Mouse (Mus musculus): ENCODE data around the gene Rasgef1b.

Gene Rasgef1b

GRCm38 (mm10) chr5:99279016-99279757 is 449.7 kb downstream of the Rasgef1b start:
- no peak for DNase-seq

GRCm38 (mm10) chr5:99278364-99278763 is 450.5 kb downstream of the Rasgef1b start:
- DNase-seq = no peak

DNA sequence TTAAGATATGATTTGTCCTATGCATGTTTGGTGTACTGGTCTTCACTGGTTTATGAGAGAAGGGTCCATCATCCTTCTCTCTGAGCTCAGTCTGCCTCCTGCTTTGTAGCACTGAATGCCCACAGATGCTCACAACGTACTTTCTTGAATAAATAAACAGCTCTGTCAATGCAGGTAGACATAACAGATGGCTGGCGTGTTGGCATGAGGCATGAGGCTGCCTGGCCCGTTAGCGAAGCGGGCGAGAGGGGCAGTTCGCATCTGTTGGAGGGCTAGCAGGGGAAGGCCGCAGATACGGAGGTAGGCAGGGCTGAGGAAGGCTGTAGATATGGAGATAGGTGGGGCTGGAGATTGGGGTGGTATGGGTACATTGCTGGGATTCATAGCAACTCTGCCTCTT is 451.3 kb downstream of the Rasgef1b start:
- no peak for DNase-seq

- no peak for DNase-seq
These were observed 454.7 kb downstream of the Rasgef1b start for GRCm38 (mm10) chr5:99274119-99274563.

DNA sequence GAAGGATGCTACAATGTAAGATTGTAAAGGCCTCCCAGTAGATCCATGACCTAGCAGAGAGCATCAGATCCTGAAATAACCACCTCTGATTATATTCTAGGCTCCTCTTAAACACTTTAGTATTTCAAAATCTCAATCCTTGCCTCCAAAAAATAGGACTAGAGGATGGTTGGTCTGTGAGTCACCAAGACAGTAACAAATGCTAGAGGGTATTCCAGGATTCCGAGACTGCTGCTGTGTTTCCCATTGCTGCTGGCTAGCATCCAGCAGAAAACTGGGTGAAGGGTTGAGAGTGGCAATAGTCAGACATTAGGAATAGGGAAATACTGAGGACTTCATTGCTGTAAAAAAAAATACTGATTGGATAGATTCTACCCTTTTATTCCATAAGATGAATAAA is 457.3 kb downstream of the Rasgef1b start:
- DNase-seq = no peak

DNA sequence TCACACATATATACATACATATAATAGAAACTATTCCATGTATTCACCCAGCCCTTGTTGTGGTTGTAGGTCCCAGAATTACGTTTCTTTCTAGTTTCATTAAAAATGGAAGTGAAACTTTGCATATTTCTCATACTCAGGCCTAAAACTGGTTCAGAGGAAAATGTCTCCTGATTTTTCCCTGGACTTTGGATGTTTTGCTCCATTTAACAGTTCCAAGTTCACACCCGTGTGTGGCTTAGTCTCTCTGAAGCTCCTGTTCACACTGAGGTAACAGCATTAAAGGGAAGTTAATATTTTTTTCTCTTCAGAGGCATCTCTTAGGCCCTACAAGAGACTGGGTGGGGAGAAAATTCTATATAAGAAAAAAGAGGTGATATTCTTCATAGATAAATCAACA is 459.7 kb downstream of the Rasgef1b start:
- DNase-seq = no peak

GRCm38 (mm10) chr5:99267338-99267737 is 461.5 kb downstream of the Rasgef1b start:
- no peak for DNase-seq

DNA sequence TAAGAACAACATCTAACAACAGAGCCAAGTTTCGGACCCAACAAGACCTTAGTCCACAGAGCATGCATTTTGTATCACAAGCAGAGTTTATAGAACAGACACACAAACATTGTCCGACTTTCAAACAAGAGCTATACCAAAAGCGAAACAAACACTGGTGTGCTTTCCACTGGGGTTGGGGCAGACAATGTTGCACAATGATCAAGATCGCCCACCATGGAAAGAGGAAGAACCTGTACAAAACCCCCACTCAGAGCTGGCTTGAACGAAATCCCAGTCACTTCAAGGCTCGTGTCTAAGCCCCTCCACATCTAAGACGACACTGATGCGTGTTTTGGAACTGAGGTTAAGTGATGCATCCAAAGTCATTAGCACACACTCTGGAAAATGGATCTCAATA is 462.6 kb downstream of the Rasgef1b start:
- no peak for DNase-seq

GRCm38 (mm10) chr5:99262197-99262920 is 466.5 kb downstream of the Rasgef1b start:
- DNase-seq = no peak

GRCm38 (mm10) chr5:99261121-99261724 is 467.6 kb downstream of the Rasgef1b start:
- no peak for DNase-seq

DNA sequence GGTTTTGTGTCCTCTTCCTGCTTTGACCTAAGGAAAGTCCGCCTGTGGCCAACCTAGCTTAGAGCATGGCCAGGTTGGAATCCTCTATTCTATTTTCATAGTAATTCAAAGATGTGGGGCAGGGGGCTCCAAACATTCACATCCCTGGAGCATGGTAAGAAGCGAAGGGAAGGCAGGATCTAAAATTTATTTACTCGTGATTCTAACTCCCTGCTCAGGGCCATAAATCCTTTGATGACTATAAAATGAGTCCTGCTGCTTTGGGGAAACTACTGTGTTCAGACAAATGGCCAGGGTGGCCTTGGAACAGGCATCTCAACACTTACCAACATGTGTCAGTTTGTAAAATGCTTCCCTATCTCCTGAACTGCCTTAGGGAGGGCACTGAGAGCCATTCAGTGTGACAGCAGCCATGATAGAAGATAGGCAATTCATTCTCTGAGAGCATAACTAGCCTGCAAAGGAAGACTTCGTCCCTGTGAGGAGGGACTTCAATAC is 470.8 kb downstream of the Rasgef1b start:
- DNase-seq = no peak

DNA sequence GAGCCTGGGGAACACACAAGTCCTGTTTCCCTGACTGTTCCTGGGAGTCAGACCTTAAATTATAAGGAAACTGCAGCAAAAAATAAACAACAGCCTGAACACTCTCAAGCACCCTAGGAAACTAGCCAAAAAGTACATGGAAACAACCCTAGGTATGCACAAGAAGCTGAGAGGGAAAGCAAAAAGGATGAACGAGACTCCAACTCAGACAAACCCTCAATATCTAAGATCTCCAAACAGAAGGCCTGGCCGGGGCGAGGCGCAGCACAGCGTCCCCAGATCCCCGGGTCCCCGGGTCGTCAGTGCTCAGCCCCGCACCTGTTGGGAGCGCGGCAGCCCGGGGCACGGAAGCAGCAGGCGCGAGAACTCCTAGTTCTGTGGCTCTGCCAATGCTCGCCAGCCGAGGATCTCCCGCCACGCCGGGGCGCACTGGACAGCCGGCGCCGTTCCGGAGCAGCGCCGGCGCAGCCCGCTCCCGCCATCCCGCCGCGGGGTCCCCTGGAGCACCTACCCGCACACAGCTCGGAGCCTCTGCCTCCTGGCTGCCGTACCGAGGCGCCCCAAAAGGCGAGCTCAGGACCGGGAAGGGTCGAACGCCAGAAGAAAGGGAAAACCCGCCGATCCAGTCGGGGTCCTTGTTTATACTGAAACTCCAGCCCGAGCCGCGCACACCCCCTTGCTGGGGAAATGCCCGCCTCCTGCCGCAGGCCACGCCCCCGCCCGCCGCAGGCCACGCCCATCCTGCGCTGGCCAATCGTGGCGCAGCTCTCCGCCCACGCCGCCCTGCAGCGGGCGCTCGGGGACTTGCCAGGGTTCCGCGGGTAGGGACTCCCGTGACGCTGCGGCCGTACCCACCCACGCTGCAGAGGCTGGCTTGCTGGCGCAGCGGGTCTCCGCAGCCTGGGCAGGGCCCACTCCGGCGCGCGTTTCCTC is 476.4 kb downstream of the Rasgef1b start:
- DNase-seq = peak; percentile 99

DNA sequence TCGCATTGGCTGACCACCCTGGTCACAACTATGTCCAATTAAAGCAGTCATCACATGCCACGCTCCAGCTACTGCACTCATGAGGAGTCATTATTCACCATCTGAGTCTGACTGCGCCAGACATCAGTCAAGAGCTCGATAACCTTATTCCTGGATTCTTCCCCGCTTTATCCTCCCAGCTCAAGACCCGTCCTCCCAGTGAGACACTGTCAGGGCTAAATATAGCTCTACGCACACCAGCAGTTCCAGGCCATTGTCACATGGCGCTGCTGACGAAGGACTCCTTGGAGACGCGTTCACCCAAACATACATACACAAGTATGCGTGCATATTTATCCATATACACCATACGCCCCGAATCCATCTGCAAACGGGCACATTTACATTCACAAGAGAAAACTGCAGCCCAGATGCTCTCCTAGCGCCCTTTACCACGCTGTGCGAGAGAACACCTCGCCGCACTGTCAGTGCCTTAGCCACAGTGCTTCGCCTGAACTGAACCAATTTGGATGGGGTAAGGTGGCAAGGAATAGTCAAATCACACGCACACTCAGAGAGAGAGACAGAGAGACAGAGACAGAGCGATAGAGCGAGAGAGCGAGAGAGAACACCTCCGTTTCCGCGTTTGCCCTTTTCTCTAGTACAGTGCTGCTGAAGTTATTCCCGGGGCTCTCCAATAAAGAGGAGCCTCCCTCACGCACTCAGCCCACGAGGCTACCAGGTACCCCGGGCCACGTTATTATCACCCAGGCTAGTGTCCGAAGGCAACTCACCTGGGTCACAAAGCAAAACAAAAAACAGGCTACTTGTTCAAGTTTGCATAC is 477.3 kb downstream of the Rasgef1b start:
- DNase-seq = peak; percentile 13

GRCm38 (mm10) chr5:99250820-99251219 is 478.0 kb downstream of the Rasgef1b start:
- DNase-seq = no peak

DNA sequence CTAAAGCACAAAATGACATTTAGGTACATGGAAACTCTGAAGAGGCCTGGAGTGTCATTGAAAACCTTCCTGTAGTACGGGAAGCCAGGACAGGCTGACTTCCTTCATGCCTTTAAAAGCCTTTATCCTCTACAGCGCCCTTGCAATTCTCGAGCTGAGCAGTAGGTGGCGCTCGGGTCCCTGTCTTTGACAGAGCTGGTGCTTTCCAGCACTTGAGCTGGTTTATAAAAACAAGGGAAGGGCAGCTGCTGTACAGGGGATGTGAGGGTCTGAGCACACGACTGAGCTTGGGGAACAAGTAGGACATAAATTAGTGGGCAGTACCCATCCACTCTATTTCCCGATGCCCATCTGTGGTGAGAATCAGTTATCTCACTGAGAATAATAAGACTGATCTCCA is 480.4 kb downstream of the Rasgef1b start:
- peak; percentile 98 for DNase-seq

GRCm38 (mm10) chr5:99247915-99248314 is 480.9 kb downstream of the Rasgef1b start:
- DNase-seq = peak; percentile 15

DNA sequence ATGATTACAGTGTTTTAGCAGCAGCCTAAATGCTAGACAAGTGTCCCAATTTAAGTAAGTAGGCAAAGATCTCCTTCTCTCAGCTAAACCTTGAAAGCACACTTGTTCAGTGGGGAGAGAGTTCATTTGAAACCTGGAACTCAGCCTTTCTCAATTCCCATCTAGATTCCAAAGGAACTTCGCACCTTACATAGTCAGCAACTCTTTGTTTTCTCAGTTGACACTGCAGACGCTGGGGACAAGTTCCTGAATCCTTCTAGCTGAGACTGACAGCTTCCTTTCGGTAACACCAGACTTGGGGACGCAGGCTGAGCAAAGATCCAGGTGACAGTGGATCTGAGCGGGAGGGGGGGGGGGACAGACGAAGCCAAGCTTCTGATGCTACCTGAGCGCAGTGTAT is 481.4 kb downstream of the Rasgef1b start:
- no peak for DNase-seq

DNA sequence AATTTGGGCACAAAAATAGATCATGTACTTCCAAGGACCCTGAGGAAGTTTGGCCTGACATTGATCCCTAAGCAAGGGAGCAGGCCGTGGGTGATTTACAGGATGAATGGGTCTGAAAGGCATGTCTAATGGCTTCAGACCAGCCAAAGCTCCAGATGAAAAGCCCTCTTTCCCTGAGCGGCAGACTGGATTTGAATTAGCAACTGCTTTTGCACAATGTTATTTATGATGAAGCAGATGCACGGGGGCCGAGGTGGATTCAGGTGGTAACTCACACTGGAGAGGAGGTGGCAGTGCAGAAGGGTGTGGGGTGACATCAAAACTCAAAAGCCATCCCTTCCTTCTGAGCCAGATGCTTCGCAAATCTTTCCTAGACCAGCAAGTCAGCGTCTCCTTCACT is 481.9 kb downstream of the Rasgef1b start:
- DNase-seq = no peak

DNA sequence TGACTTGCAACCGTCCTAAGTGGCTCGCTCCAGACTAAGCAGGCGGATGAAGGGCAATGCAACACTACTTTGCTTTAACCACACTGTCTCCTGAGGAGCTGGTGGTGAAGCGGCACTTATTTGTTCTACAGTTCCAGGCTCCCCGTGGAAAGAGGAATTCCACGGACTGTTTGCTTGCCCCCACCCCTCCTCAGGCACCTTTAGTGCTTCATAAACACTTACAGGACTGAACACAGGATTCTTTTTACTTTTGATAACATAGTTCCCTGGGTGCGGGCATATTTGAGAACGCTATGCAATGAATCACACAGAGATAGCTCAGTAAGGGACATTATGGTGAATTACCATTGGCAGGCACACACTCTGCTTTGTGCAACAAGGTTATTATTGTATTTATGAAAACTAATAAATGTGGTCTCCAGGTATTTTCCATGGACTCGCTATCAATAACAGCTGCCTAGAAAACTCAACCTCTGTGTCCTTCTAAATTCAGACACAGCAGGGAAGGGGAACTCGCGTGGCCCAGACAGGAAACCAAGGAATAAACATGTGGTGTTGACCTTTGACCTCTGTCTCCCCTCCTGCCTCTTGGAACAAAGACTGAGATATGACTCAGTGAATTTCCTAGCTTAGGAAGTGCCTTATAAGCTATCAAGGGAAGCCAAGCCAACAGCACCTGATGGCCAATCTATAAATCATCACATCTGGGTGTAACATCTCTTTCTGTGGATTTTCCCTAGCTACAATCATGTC is 486.7 kb downstream of the Rasgef1b start:
- no peak for DNase-seq

DNA sequence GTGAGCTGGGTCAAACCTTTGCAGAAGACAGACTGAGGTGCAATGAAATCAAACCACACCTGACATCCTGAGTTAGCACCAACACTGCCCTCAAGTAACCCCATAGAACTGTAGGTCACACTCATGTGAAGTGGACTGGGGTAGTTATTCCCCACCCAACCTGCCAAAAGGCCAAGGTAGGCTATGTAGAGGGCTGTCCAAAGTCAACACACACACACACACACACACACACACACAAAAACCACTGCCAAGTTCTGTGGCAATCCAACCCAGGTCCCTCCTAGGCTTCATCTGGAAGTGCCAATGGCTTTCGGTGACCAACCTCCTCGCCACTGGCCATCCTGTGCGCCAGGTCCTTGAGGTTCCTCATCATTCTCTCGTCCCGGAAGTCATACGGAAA is 488.4 kb downstream of the Rasgef1b start:
- DNase-seq = no peak

DNA sequence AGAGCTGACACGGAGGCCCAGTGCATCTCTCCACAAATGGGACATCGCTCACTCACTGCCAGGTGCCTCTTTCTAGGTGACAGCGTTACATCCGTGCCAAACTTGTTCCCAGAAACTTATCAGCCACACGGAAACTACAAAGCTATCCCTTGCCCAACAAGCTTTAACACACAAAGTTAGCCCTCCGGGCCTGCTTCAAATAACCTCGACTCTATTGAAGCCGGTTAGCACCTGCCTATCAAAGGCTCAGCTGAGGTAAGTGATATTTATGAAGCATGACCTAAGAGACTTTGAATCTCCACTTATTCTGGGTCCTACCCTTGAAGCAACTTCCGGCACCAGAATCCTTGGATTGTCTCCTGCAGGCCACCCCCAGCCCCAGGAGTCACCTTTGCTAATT is 489.2 kb downstream of the Rasgef1b start:
- DNase-seq = no peak
